Mouse (Mus musculus): Measurements from ENCODE around the gene Capn2.

GRCm38 (mm10) chr1:182455080-182455479 is 62.3 kb downstream of the Capn2 start:
- TF ChIP-seq POLR2A (IDR thresholded peaks at IDR 0.05; ENCODE audit: borderline replicate concordance, low read depth, low read length) (no peak), CTCF (IDR thresholded peaks at IDR 0.05; ENCODE audit: low read depth, low read length) (no peak)

Data from bone marrow macrophage, adult 2 months (primary cell).